Mouse (Mus musculus): Measurements from ENCODE around the gene Trim24. TPM values are rescaled to one million over a fixed set of nuclear protein-coding genes. Genes with fewer than 3 reads are reported as not detected.
"Not testable (repeated sequence)": the region's sequence is repeated elsewhere in the genome, so short reads cannot be mapped to it uniquely, and the experiment has no call there.

Gene Trim24
- total and polyA plus RNA-seq, 3 experiments = 11.4 to 19.2 TPM; not detected in 1

DNA sequence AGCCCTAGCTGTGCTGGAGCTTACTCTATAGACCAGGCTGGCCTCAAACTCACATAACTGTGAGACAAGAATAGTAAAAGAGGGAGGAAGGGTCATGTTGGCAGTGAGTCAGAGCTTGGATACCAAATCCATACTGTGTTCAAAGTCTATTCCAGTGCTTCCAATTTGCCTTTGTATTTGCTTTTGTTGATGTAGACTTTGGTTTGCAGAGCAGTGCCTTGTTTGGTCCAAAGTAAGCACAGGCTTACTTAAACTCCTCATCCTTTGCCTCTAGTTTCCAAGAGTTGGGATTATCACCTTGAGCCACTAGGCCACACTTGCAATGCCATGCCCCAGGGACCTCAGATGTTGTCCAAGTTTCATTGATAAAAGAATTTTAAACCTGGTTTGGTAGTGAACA is 41.0 kb upstream of the Trim24 start:
- Histone ChIP-seq H3K27ac (ENCODE audit: control insufficient read depth, low read depth, low read length) (no peak overlapping the region), H3K4me1 (ENCODE audit: control insufficient read depth in 1 of 2, insufficient read depth in 2 of 2, low read length in 2 of 2) (no peaks in the 10 kb centered on the region), H3K36me3 (ENCODE audit: control insufficient read depth in 1 of 2, insufficient read depth in 2 of 2, low read length in 2 of 2) (no peaks in the 10 kb centered on the region), H3K9me3 (replicated peaks; ENCODE audit: insufficient read depth, low read length) (no peaks in the 10 kb centered on the region), H3K79me2 (ENCODE audit: control insufficient read depth, insufficient read depth, low read length, poor library complexity) (no peaks in the 10 kb centered on the region), H3K9ac (ENCODE audit: control insufficient read depth, low read depth, low read length, poor library complexity, severe bottlenecking) (no peak overlapping the region), H3K4me3 (ENCODE audit: control insufficient read depth in 1 of 2, insufficient read depth in 1 of 2, low read depth in 2 of 2, low read length in 2 of 2) (no peak overlapping the region), H3K27me3 (ENCODE audit: control insufficient read depth in 1 of 2, insufficient read depth in 2 of 2, low read length in 2 of 2) (no peaks in the 10 kb centered on the region)
- DNase-seq (ENCODE audit: low read depth, low spot score) = no peak
- no peak for TF ChIP-seq E2F4 (IDR thresholded peaks at IDR 0.05; ENCODE audit: borderline replicate concordance, low read depth, low read length)
- TF ChIP-seq TAL1 (IDR thresholded peaks at IDR 0.05; ENCODE audit: low read length) = no peak
- no peak for TF ChIP-seq CHD1 (IDR thresholded peaks at IDR 0.05; ENCODE audit: low read depth, low read length)
- no peak for TF ChIP-seq EP300 (IDR thresholded peaks at IDR 0.05; ENCODE audit: low read depth in 1 of 2, low read length in 2 of 2)
- no peak for TF ChIP-seq BHLHE40 (IDR thresholded peaks at IDR 0.05; ENCODE audit: borderline replicate concordance, low read depth, low read length)
- TF ChIP-seq ZMIZ1 (IDR thresholded peaks at IDR 0.05; ENCODE audit: low read depth, low read length) = no peak
- TF ChIP-seq POLR2AphosphoS2 (IDR thresholded peaks at IDR 0.05; ENCODE audit: low read length) = no peak
- no peak for TF ChIP-seq CTCF (IDR thresholded peaks at IDR 0.05 in 2 of 3, conservative IDR thresholded peaks at IDR 0.05 in 1 of 3; ENCODE audit: control insufficient read depth in 1 of 3, insufficient read depth in 1 of 3, low read depth in 2 of 3, low read length in 3 of 3, poor library complexity in 1 of 3, severe bottlenecking in 1 of 3)
- no peak for TF ChIP-seq CHD2 (IDR thresholded peaks at IDR 0.05; ENCODE audit: low read length)
- TF ChIP-seq UBTF (IDR thresholded peaks at IDR 0.05; ENCODE audit: borderline replicate concordance, insufficient read depth, low read depth, low read length) = no peak
- no peak for TF ChIP-seq ETS1 (IDR thresholded peaks at IDR 0.05; ENCODE audit: low read depth, low read length)
- no peak for TF ChIP-seq ZKSCAN1 (IDR thresholded peaks at IDR 0.05; ENCODE audit: low read depth, low read length)
- TF ChIP-seq MAFK (IDR thresholded peaks at IDR 0.05; ENCODE audit: borderline replicate concordance, low read depth, low read length) = no peak
- TF ChIP-seq MXI1 (IDR thresholded peaks at IDR 0.05; ENCODE audit: low read depth, low read length) = no peak
- TF ChIP-seq USF1 (IDR thresholded peaks at IDR 0.05; ENCODE audit: low read depth, low read length) = no peak
- TF ChIP-seq GATA1 (IDR thresholded peaks at IDR 0.05; ENCODE audit: low read depth, low read length) = no peak
- TF ChIP-seq MEF2A (IDR thresholded peaks at IDR 0.05; ENCODE audit: extremely low read depth, insufficient replicate concordance, low read depth, low read length, poor library complexity, severe bottlenecking) = no peak
- no peak for TF ChIP-seq ZC3H11A (IDR thresholded peaks at IDR 0.05; ENCODE audit: low read depth, low read length)
- no peak for TF ChIP-seq ELF1 (IDR thresholded peaks at IDR 0.05; ENCODE audit: low read depth, low read length)
- no peak for TF ChIP-seq NELFE (IDR thresholded peaks at IDR 0.05; ENCODE audit: low read depth, low read length)

DNA sequence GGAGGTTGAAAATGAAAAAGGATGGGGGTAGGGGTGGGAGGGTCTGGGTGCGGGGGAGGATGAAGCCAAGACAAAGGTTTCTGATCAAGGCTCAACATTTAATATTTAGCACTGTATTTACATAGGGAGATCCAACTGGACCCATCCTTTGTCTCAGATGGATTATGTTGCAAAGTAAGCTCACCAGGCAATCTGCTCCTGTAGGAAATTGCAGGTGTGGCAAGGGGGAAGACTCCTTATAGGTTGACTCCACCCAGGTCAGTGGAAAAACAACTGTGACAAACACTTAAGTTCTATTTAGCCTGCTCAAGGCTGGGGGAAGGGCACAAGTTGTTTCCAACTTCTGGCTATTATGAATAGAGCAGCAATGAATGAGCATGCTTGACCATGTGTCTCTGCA is 36.9 kb upstream of the Trim24 start:
- TF ChIP-seq TBP (IDR thresholded peaks at IDR 0.05; ENCODE audit: low read depth, low read length) (no peak), MAX (IDR thresholded peaks at IDR 0.05; ENCODE audit: low read length) (no peak), NELFE (IDR thresholded peaks at IDR 0.05; ENCODE audit: low read depth, low read length) (no peak), ETS1 (IDR thresholded peaks at IDR 0.05; ENCODE audit: low read depth, low read length) (no peak), ZKSCAN1 (IDR thresholded peaks at IDR 0.05; ENCODE audit: low read depth, low read length) (no peak), JUND (IDR thresholded peaks at IDR 0.05; ENCODE audit: low read depth, low read length) (no peak)
- no peaks in the 10 kb centered on the region for H3K27me3 ChIP-seq (ENCODE audit: control insufficient read depth in 1 of 2, insufficient read depth in 2 of 2, low read length in 2 of 2)
- no peaks in the 10 kb centered on the region for H3K79me2 ChIP-seq (ENCODE audit: control insufficient read depth, insufficient read depth, low read length, poor library complexity)
- H3K36me3 ChIP-seq (ENCODE audit: control insufficient read depth in 1 of 2, insufficient read depth in 2 of 2, low read length in 2 of 2) = peaks cover 0 to 3% of the 10 kb centered on the region in 2 experiments; a peak in 2 of 4 replicates
- H3K4me3 ChIP-seq (ENCODE audit: control insufficient read depth in 1 of 2, insufficient read depth in 1 of 2, low read depth in 2 of 2, low read length in 2 of 2) = no peak overlapping the region
- H3K9ac ChIP-seq (ENCODE audit: control insufficient read depth, low read depth, low read length, poor library complexity, severe bottlenecking) = no peak overlapping the region
- no peaks in the 10 kb centered on the region for H3K9me3 ChIP-seq (replicated peaks; ENCODE audit: insufficient read depth, low read length)
- no peak overlapping the region for H3K27ac ChIP-seq (ENCODE audit: control insufficient read depth, low read depth, low read length)
- DNase-seq (ENCODE audit: low read depth, low spot score) = no peak
- H3K4me1 ChIP-seq (ENCODE audit: control insufficient read depth in 1 of 2, insufficient read depth in 2 of 2, low read length in 2 of 2) = peaks cover 3% of the 10 kb centered on the region in 2 experiments; a peak in 2 of 4 replicates

DNA sequence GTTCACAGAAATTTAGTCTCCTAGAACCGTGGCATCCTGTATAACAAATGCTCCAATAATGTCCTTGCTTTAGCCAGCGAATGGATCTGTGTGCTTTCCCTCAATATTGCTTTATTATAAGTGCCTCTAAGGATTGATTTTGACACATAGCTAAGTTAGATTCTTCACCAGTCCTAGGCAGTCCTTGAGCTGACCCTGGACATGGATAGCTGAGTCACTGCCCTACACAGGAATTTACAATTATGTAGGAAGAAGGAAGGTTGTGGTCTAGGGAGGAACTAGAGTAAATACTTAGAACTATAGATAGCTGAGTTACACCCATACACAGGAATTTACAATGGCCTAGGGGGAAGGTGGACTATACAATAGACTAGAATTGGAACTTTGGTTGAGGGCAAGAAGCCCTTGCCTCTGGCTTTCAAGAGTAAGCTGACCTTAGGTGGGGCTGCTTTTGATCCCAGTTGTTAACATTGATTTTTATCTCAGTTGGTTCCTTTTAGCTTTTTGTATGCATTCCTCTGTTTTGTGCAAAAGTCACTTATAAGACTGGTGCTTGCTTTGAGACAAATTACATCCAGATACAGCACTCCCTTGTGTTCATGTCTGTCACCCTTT is 33.6 kb upstream of the Trim24 start:
- not testable (repeated sequence) for H3K9ac ChIP-seq (ENCODE audit: control insufficient read depth, low read depth, low read length, poor library complexity, severe bottlenecking); H3K27me3 ChIP-seq (ENCODE audit: control insufficient read depth in 1 of 2, insufficient read depth in 2 of 2, low read length in 2 of 2); DNase-seq (ENCODE audit: low read depth, low spot score); H3K79me2 ChIP-seq (ENCODE audit: control insufficient read depth, insufficient read depth, low read length, poor library complexity); H3K4me1 ChIP-seq (ENCODE audit: control insufficient read depth in 1 of 2, insufficient read depth in 2 of 2, low read length in 2 of 2); H3K36me3 ChIP-seq (ENCODE audit: control insufficient read depth in 1 of 2, insufficient read depth in 2 of 2, low read length in 2 of 2); H3K9me3 ChIP-seq (replicated peaks; ENCODE audit: insufficient read depth, low read length); H3K4me3 ChIP-seq (ENCODE audit: control insufficient read depth in 1 of 2, insufficient read depth in 1 of 2, low read depth in 2 of 2, low read length in 2 of 2)
- peak overlapping the region; percentile 56 for H3K27ac ChIP-seq (ENCODE audit: control insufficient read depth, low read depth, low read length)

All from MEL (cell line).